Mouse (Mus musculus) R1 (cell line): ENCODE results near the gene Usp40.

Experiments
- DNase-seq: peaks from one replicate; pipeline ENCODE4 v3.0.0-alpha.2; 2018; ENCODE audit warnings: low read depth, low spot score

Usp40 gene

DNA sequence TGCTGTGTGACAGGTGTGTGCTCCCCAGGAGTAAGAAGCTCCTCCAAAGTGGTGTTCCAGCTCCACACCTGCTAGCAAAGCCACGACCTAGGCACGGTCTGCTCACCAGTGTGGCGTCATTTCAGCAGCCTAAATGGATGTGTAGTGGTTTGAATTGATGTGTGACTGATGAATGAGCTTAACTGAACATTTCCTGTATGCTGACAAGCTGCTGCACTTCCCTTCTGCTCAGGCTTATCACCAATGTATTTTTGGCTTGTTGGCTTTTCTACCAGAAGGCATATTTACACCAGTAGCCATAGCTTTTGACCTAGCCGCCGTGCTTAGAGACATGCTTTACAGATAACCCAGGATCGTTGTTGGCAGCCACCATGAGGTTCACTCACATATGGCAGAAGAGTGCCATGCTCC is 60.7 kb downstream of the Usp40 start:
- DNase-seq = no peak

- DNase-seq = no peak
Measured at GRCm38 (mm10) chr1:87941765-87942164, 66.6 kb downstream of the Usp40 start.

DNA sequence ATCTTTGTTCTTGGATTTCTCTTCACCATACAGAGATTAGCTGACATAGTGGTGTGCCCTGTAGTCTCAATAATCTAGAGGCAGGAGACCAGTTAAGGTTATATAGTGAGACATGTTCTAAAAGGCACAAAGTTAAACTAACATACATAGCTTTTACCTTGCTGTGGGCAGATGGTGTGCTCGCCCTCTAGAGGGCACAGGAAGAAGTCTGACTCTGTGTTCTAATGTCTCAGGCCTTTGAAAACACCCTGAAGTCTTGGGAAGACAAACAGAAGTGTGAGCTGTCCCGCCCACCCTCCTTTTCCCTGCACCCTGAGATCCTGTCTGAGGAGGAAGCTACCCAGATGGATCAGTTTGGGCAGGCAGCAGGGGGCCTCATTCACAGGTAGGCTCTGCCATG is 71.8 kb downstream of the Usp40 start:
- peak; percentile 42 for DNase-seq

DNA sequence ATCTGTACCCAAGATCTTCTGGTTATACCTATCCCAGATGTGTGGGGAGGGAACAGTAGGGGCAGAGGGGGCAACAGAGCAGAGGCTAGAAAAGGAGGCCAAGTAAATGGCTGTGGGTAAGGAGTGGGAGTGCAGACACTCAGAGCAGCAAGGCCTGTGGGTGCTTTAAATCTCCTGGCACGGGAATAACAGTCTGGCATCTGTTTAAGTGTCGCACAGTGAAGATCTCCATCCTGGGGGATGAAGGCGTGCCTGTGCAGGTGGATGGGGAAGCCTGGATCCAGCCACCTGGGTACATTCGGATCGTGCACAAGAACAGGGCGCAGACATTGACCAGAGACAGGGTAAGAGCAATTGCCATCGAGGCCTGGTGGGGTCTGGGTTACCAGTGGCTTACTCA is 72.3 kb downstream of the Usp40 start:
- no peak for DNase-seq

- DNase-seq = no peak
Measured at GRCm38 (mm10) chr1:87935546-87935945, 72.8 kb downstream of the Usp40 start.

DNA sequence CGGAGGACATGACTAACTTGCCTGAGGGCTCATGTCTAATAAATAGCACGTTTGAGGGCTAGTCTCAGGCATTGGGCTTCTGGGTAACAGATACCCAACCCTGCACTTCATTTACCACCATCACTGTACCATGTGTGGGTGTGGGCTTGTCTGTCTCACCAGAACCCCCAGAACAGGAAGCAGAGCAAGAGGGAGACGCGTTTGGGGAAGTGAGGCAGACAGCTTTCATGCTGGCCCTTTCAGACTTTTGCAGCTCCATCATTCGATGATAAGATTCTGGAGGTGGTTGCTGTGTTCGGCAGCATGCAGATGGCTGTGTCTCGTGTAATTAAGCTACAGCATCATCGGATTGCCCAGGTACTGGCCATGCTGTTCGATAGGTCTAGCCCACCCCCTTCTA is 73.3 kb downstream of the Usp40 start:
- no peak for DNase-seq

- DNase-seq = no peak
Measured at GRCm38 (mm10) chr1:87933051-87933450, 75.3 kb downstream of the Usp40 start.

DNA sequence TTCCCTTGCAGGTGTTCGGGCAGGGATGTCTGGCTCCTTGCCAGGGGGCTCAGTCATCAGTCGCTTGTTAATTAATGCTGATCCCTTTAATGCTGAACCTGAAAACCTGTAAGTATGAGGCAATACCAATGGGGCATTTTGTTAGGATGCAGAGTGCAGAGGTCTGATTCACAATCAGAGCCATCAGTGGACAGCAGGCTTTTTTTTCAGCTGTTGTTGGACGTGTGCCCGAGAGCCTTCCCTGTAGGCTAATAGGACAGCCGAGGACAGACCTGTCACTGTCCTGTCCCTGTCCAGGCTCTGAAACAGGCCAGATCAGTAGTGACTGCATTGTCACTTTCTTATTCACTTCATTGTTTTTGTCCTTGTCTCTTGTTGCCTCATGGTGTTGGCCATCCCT is 78.6 kb downstream of the Usp40 start:
- no peak for DNase-seq

- no peak for DNase-seq
Measured at GRCm38 (mm10) chr1:87924888-87925287, 83.5 kb downstream of the Usp40 start.

DNA sequence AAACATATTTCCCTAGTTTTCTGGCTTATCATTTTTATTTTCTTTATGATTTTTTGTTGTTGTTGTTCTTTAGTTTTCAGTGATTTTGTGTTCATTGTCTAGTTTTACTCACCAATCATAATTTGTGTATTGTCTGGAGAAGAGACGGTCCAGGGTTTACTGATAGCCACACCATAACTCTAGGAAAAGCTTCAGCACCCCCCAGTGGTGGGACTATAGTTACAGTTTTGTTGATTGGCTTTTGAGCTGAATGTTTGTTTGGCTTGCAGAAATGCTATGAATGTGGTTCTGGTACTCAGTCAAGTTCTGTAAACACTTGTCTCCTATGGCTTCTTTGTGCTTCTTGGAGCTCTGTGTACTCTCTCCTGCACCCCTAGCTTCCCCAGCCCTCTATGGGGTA is 85.7 kb downstream of the Usp40 start:
- DNase-seq = no peak

- peak; percentile 29 for DNase-seq
Measured at GRCm38 (mm10) chr1:87920056-87920614, 88.2 kb downstream of the Usp40 start.

GRCm38 (mm10) chr1:87918061-87918460 is 90.3 kb downstream of the Usp40 start:
- no peak for DNase-seq

DNA sequence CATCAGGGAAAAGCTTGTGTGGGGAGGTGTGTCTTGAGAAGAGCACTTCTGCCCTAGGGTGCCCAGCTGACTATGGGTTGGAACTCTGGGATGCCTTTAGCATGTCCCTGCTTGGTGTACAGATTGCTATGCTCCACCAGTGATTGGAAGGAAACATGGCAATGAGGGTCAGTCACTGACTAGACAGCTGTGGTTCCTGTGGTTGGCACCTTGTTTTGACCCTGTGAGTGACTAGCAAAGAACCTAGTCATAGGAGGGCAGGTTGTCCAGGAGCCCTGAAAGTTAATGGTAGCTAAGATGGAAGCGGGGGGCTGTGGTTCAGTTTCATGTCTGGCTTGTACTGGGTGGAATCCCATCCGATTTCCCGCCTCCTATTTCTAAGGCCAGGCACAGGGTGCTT is 91.0 kb downstream of the Usp40 start:
- no peak for DNase-seq

DNA sequence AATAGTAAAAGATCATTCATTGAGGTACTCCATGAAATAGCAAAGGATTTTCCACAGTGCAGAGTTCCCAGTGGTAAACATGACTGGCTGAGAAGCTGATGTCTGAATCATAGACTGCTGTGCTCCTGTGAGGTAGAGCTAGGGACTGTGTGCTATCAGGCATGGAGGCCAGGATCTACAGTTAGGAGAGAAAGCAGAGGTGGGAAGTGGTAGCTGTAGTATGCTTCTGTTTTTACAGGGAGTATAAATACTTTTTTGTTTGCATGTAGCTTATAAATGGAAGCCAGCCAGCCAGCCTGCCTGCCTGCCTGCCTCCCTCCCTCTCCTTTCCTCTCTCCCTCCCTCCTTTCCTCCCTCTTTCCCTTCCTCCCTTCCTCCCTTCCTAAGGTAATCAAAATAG is 95.0 kb downstream of the Usp40 start:
- no peak for DNase-seq

DNA sequence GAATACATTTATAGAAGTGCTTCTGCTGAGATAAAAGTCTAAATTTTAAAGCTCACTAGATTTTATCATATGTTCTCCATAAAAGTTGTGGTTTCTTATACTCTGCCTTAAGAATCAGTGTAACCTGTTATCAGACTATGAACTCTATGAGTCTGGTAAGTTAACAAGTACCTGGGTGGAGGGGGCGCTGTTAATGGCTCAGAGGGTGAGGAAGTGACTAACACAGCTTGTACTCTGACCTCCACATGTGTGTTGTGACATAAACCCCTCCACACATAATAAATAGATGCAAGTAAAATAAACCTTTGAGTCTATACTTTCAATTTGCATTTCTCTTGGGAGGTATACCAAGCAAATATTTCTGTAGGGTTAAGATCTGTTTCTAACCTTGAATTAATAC is 97.9 kb downstream of the Usp40 start:
- DNase-seq = no peak

- DNase-seq = no peak
Measured at GRCm38 (mm10) chr1:87909565-87909964, 98.8 kb downstream of the Usp40 start.

- no peak for DNase-seq
Measured at GRCm38 (mm10) chr1:87908736-87909135, 99.6 kb downstream of the Usp40 start.

DNA sequence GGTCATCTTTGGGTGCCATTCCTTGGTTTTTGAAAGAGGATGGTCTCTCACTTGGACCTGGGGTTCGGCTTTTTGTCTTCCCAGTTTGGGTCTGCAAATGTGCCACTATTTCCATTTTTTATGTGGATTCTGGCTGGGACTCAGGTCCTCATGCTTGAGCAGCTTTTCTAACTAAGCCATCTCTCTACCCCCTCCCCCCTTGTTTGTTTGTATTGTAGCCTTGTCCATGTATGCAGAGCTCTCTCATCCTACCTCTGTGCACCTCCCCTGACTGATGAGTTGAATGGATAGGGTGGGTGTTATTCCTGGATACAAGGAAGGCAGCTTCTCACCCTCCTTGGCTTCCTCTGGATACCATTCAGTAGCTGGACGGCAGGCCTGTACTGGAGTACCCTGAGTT is 100.3 kb downstream of the Usp40 start:
- no peak for DNase-seq

- DNase-seq = peak; percentile 7
Measured at GRCm38 (mm10) chr1:87906361-87906956, 101.9 kb downstream of the Usp40 start.

DNA sequence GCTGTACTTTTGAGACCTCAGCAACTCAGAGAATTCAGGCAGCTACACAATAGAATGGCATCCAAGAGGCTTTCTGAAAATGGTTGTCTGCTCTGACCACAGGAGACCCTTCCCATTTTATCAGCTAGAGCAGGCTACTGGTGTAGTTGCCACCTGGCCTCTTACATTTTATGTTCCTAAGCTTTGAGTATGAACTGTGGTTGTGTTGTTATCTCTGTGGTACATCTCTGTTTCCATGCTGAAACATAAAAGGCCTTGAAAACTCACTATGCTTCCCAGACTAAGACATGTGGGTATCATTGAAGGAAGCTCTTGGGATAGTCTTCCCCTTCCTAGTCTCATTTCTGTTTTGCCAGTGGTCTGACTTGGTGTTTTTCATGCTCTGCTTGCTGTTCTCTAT is 106.2 kb downstream of the Usp40 start:
- DNase-seq = no peak

DNA sequence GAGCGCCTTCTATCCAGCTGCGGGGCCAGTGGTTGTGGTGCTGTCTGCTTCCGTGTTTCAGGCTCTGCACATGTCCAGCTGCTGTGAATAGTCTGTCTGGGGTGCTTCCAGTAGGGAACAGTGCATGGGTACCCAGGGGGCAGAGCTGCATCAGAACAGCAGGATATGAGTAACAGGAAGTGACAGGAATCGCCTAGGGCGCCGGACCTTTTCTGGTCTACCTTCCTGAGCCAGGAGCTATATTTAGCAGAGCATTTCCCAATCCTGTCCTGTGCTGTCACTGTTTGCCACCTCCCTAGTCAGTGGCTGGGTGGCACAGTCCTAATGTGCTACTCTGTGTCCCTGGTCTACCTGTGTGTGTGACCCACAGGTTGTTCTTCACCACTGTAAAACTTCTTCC is 107.4 kb downstream of the Usp40 start:
- peak; percentile 13 for DNase-seq

DNA sequence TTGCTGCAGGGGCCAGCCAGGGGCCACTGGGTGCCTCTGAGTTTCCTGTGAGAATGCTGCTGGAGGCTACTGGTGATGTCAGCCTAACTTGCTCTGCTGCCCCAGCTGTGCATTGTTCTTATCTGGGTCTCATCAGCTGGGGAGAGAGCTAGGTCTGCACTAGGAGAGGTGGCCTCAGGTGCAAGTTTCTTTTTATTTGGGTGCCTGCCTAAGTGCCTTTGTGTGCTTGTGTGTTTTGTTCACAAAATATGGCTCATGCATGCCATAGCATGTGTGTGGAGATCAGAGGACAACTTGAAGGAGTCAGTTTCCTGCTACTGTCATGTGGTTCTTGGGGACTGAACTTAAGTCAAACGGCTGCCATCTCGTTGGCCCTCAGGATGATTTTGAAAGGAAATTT is 108.7 kb downstream of the Usp40 start:
- no peak for DNase-seq

DNA sequence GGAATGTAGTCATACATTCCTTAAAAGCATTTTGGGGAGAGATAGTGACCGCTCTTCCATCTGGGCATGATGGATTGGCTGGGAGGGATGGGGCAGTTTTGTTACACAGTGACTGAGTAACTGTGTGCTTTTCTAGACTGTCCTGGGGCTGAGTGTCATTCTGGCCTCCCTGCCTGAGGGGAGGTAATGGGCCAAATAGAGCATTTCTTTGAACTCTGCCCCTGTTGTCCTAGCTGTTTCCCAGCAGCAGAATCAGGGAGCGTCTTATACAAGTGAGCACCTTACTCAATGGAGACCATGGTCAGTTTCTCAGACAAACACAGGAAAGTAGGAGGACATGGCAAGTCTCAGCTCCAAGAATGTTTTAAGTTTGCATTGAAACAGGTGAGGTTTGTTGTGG is 111.4 kb downstream of the Usp40 start:
- no peak for DNase-seq
